In the genomic region with DNA sequence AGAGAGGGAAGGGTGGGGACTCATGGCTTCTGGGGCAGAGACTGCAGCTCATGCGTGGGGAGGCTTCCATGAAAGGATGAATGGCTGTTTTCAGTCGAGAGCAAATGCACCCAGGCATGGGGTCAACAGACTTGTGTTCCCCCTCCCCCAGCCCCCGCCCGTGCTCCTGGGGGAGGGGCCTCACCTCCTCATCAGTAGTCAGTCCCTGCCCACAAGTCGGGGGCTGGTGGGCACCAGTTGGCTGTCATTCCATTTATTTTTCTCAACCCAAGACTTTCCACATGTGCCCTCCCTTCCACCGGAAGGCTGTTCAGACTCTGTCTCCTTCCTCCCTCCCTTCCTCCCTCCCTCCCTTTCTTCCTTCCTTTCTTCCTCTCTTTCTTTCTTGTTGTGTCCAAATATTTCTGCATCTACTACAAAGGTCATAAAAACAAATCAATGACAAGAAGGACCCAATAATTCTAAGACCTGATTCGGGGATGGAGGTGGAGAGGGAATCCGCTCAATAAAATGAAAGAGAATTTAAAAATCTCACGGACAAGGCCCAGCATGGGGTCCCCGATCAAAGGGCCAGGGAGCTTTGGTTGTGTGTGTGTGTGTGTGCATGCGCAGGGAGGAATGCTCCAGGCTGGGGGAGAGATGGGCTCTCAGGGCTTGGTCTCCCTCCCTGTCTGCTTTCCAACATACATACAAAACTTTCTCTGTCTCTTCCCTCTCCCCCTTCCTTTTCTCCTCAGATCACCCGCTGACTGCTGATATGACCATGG, we compare ENCODE assay signal across 19 mouse cellular contexts. TPM values are rescaled to one million over a fixed set of nuclear protein-coding genes. Genes with fewer than 3 reads are reported as not detected.
DNase-seq lines count a peak whose midpoint lies in the region; ATAC-seq lines count a peak whose summit lies in the region.
"Had no signal": no experiment of that assay in that cellular context is flagged by ENCODE, and none has a peak within 500 bp of the region (broad histone marks: within the 10 kb centered on the region; RNA-seq: fewer than 3 reads in every experiment).

No protein-coding gene starts in this region.

- WGBS in midbrain, embryonic 13.5 days: 37% methylated on average over 12 of the region's 12 CpGs

- H3K36me3 ChIP-seq in midbrain, embryonic 13.5 days: no peaks in the 10 kb centered on the region
- H3K36me3 ChIP-seq: embryonic facial prominence, embryonic 15.5 days; forebrain, embryonic 12.5 days; heart, embryonic 15.5 days; hindbrain, embryonic 15.5 days had no signal

- DNase-seq in kidney, postnatal 4 days: peak; percentile 8 to 16
- no peak for DNase-seq in kidney, adult 11 months
- peak; percentile 36 for DNase-seq in retina, postnatal 1 day
- no peak for DNase-seq in retina, embryonic 14.5 days (ENCODE audit: low spot score)
- DNase-seq in urinary bladder, postnatal 10 days (ENCODE audit: low spot score): no peak
- no peak for DNase-seq in cerebellum, postnatal 10 days
- DNase-seq: adrenal gland, adult 2 months; adrenal gland, postnatal 25 days; cerebellum, adult 2 months; cerebellum, postnatal 14 days; embryo, embryonic 11 days; heart, adult 18-20 months had no signal

- H3K9me3 ChIP-seq in midbrain, embryonic 13.5 days: peaks cover 8% of the 10 kb centered on the region; the same call in 1 of the 2 replicates
- H3K9me3 ChIP-seq: embryonic facial prominence, embryonic 15.5 days had no signal

- H3K4me1 ChIP-seq in midbrain, embryonic 13.5 days (replicated peaks): peaks cover 10% of the 10 kb centered on the region
- H3K4me1 ChIP-seq: embryonic facial prominence, embryonic 15.5 days had no signal

- no peaks in the 10 kb centered on the region for H3K27me3 ChIP-seq in midbrain, embryonic 13.5 days
- H3K27me3 ChIP-seq: embryonic facial prominence, embryonic 15.5 days; forebrain, embryonic 12.5 days; heart, embryonic 15.5 days; hindbrain, embryonic 15.5 days had no signal

- H3K4me3 ChIP-seq in midbrain, embryonic 13.5 days (replicated peaks): no peak overlapping the region
- H3K4me3 ChIP-seq: embryonic facial prominence, embryonic 15.5 days; erythroblast, embryonic 14.5 days; forebrain, embryonic 12.5 days; heart, embryonic 15.5 days; hindbrain, embryonic 15.5 days had no signal

- no peak overlapping the region for H3K4me2 ChIP-seq in midbrain, embryonic 13.5 days (replicated peaks)
- H3K4me2 ChIP-seq: embryonic facial prominence, embryonic 15.5 days; forebrain, embryonic 12.5 days; heart, embryonic 11.5 days; heart, embryonic 15.5 days; hindbrain, embryonic 15.5 days had no signal

- ATAC-seq in midbrain, embryonic 13.5 days: peak; percentile 63; the same call in 1 of the 2 replicates

- peak overlapping the region; percentile 39 for H3K27ac ChIP-seq in midbrain, embryonic 13.5 days
- H3K27ac ChIP-seq: embryonic facial prominence, embryonic 15.5 days; forebrain, embryonic 12.5 days; heart, embryonic 15.5 days; hindbrain, embryonic 15.5 days had no signal

- no peak overlapping the region for H3K9ac ChIP-seq in midbrain, embryonic 13.5 days (replicated peaks)
- H3K9ac ChIP-seq: embryonic facial prominence, embryonic 15.5 days; forebrain, embryonic 12.5 days; heart, embryonic 15.5 days; hindbrain, embryonic 15.5 days had no signal

RNA-seq across cellular contexts. Expression of a gene that starts 57.7 kb away (rescaled TPM):
- polyA plus RNA-seq in midbrain, embryonic 13.5 days (2015; fragmentation: Nextera tagmentation; extraction: Ambion mirVana): 474 and 477 TPM in 2 replicates

Comparison
In these comparisons a context has a peak if more than half of its experiments do, and no peak if none do; other contexts are left out.
1. DNase-seq: peak in kidney, postnatal 4 days (2 of 2) and retina, postnatal 1 day (single experiment); none in kidney, adult 11 months (single experiment), retina, embryonic 14.5 days (single experiment), urinary bladder, postnatal 10 days (single experiment) and cerebellum, postnatal 10 days (0 of 2).